Mouse (Mus musculus) C2C12 (cell line): ENCODE measurements around the gene Nova2. TPM values are rescaled to one million over a fixed set of nuclear protein-coding genes. Genes with fewer than 3 reads are reported as not detected.

Source experiments
- H3K27me3 ChIP-seq: one replicate; pipeline ENCODE4 v1.6.1; 2011; ENCODE audit not compliant: control insufficient read depth, insufficient read depth, insufficient read length
- H3K36me3 ChIP-seq: one replicate; pipeline ENCODE4 v1.6.1; 2011; ENCODE audit not compliant: control insufficient read depth, insufficient read depth
- H3K4me3 ChIP-seq: one replicate; pipeline ENCODE4 v1.5.1; 2011; ENCODE audit warnings: mild to moderate bottlenecking, control low read depth; ENCODE audit not compliant: poor library complexity, insufficient read depth, severe bottlenecking
- H3K79me2 ChIP-seq: one replicate; pipeline ENCODE4 v1.6.1; 2011; ENCODE audit not compliant: control insufficient read depth, insufficient read depth
- H3K79me3 ChIP-seq: one replicate; pipeline ENCODE4 v1.6.1; 2011; ENCODE audit warnings: low read depth, control low read depth
- H3ac ChIP-seq: one replicate; pipeline ENCODE3; 2011; ENCODE audit warnings: low read depth; ENCODE audit not compliant: control insufficient read depth, insufficient read length
- CEBPB ChIP-seq: IDR thresholded peaks from one replicate; pipeline ENCODE4 v1.6.1; 2011; ENCODE audit warnings: low read depth, mild to moderate bottlenecking, control low read depth, moderate library complexity
- CTCF ChIP-seq: IDR thresholded peaks from one replicate; pipeline ENCODE4 v1.5.1; 2011; ENCODE audit not compliant: control insufficient read depth, insufficient read depth, insufficient read length
- FOSL1 ChIP-seq: IDR thresholded peaks from one replicate; pipeline ENCODE4 v1.8.0; 2011; ENCODE audit warnings: mild to moderate bottlenecking, low read length; ENCODE audit not compliant: poor library complexity, insufficient read depth, severe bottlenecking
- MAX ChIP-seq: IDR thresholded peaks from one replicate; pipeline ENCODE4 v1.6.1; 2011; ENCODE audit warnings: mild to moderate bottlenecking, control low read depth
- MYOD1 ChIP-seq: IDR thresholded peaks from one replicate; pipeline ENCODE4 v1.6.1; 2011; ENCODE audit warnings: low read depth; ENCODE audit not compliant: control insufficient read depth, insufficient read length
- MYOG ChIP-seq: IDR thresholded peaks from one replicate; pipeline ENCODE4 v1.6.1; 2011; ENCODE audit not compliant: control insufficient read depth, insufficient read length; ENCODE audit errors: extremely low read depth
- USF1 ChIP-seq: IDR thresholded peaks from one replicate; pipeline ENCODE4 v1.6.1; 2011; ENCODE audit warnings: low read depth, mild to moderate bottlenecking, control low read depth, moderate library complexity
- polyA plus RNA-seq: library from polyadenylated mRNA; unstranded; fragments of >200 nt; fragmentation: generic; extraction: Trizol; gene quantifications from one replicate; pipeline ENCODE4 v1.2.1, GENCODE M21; 2012; ENCODE audit warnings: missing spikeins

The Nova2 gene
- polyA plus RNA-seq, 1 experiment, result 0.05 TPM

GRCm38 (mm10) chr7:19012882-19013281 is 87.2 kb downstream of the Nova2 start:
- no peaks in the 10 kb centered on the region for H3K36me3 ChIP-seq
- no peak overlapping the region for H3ac ChIP-seq
- TF ChIP-seq CEBPB (no peak), USF1 (no peak), MAX (no peak), FOSL1 (no peak), MYOG (no peak), MYOD1 (no peak), CTCF (no peak)
- no peaks in the 10 kb centered on the region for H3K79me2 ChIP-seq
- H3K4me3 ChIP-seq, result no peak overlapping the region
- no peaks in the 10 kb centered on the region for H3K27me3 ChIP-seq
- no peaks in the 10 kb centered on the region for H3K79me3 ChIP-seq

GRCm38 (mm10) chr7:19014452-19014851 is 88.8 kb downstream of the Nova2 start:
- Histone ChIP-seq H3K36me3 (no peaks in the 10 kb centered on the region), H3K4me3 (no peak overlapping the region), H3K27me3 (no peaks in the 10 kb centered on the region), H3K79me2 (no peaks in the 10 kb centered on the region), H3ac (no peak overlapping the region), H3K79me3 (no peaks in the 10 kb centered on the region)
- TF ChIP-seq MAX (no peak), CTCF (no peak), CEBPB (no peak), MYOG (no peak), USF1 (no peak), FOSL1 (no peak), MYOD1 (no peak)

Other genes starting within 250 kb of the Nova2 start
- gene Psg20, start 239.7 kb upstream of the Nova2 start, polyA plus RNA-seq, result not detected
- not detected for gene Psg22, start 207.8 kb upstream of the Nova2 start, polyA plus RNA-seq
- not detected for gene Psg19, start 127.4 kb upstream of the Nova2 start, polyA plus RNA-seq
- gene Psg17, start 104.3 kb upstream of the Nova2 start, polyA plus RNA-seq, result not detected
- 0.18 TPM for gene Mill2, start 85.9 kb upstream of the Nova2 start, polyA plus RNA-seq
- 0.05 TPM for gene Pglyrp1, start 54.6 kb upstream of the Nova2 start, polyA plus RNA-seq
- gene Ccdc61, start 15.5 kb upstream of the Nova2 start, polyA plus RNA-seq, result 10.8 TPM
- gene Nanos2, start 61.5 kb downstream of the Nova2 start, polyA plus RNA-seq, result not detected
- 17.8 TPM for gene Mypop, start 65.4 kb downstream of the Nova2 start, polyA plus RNA-seq
- gene Irf2bp1, start 78.2 kb downstream of the Nova2 start, polyA plus RNA-seq, result 39.4 TPM
- gene Foxa3, start 97.7 kb downstream of the Nova2 start, polyA plus RNA-seq, result 0.07 TPM
- gene Sympk, start 98.5 kb downstream of the Nova2 start, polyA plus RNA-seq, result 84.8 TPM
- gene Rsph6a, start 128.8 kb downstream of the Nova2 start, polyA plus RNA-seq, result 0.09 TPM
- 83.1 TPM for gene Dmwd, start 150.3 kb downstream of the Nova2 start, polyA plus RNA-seq
- 120 TPM for gene Dmpk, start 158.0 kb downstream of the Nova2 start, polyA plus RNA-seq
- gene Six5, start 168.7 kb downstream of the Nova2 start, polyA plus RNA-seq, result 1.6 TPM
- gene Gm4969, start 192.5 kb downstream of the Nova2 start, polyA plus RNA-seq, result not detected
- 7.4 TPM for gene Fbxo46, start 194.0 kb downstream of the Nova2 start, polyA plus RNA-seq
- gene Qpctl, start 223.4 kb downstream of the Nova2 start, polyA plus RNA-seq, result 12.3 TPM
- gene Snrpd2, start 223.8 kb downstream of the Nova2 start, polyA plus RNA-seq, result 255 TPM
- 0.43 TPM for gene Gipr, start 240.2 kb downstream of the Nova2 start, polyA plus RNA-seq